9 mouse cellular contexts compared by ENCODE assay signal in genomic region chr4:62998431-62998835, GRCm38 (mm10). TPM values are rescaled to one million over a fixed set of nuclear protein-coding genes. Genes with fewer than 3 reads are reported as not detected.
DNase-seq lines count a peak whose midpoint lies in the region; ATAC-seq lines count a peak whose summit lies in the region.
"Had no signal": no experiment of that assay in that cellular context is flagged by ENCODE, and none has a peak within 500 bp of the region (broad histone marks: within the 10 kb centered on the region; RNA-seq: fewer than 3 reads in every experiment).

No protein-coding gene starts in this region.

- DNase-seq in 3T3-L1 (ENCODE audit: low read depth, low spot score) (peak; percentile 77), adipocyte (ENCODE audit: low spot score) (peak; percentile 47)
- peak; percentile 72 for DNase-seq in mesoderm, embryonic 11.5 days (ENCODE audit: low read depth, low spot score)
- DNase-seq in layer of hippocampus, adult 9-10 months (ENCODE audit: low spot score) = no peak
- no peak for DNase-seq in c-Kit-positive CD71-positive TER-119-positive erythroid progenitor cells, embryonic 14.5 days (ENCODE audit: low spot score)
- no peak for DNase-seq in right cerebral cortex, adult 18-20 months

- H3K4me3 ChIP-seq in heart, embryonic 12.5 days = no peak overlapping the region
- H3K4me3 ChIP-seq in kidney, embryonic 16.5 days (ENCODE audit: low read length) = no peak overlapping the region

- peaks cover 9% of the 10 kb centered on the region; the same call in 1 of the 2 replicates for H3K36me3 ChIP-seq in heart, embryonic 12.5 days
- peaks cover 11% of the 10 kb centered on the region; the same call in 1 of the 2 replicates for H3K36me3 ChIP-seq in kidney, embryonic 16.5 days (ENCODE audit: insufficient read depth, low read length)

- H3K9me3 ChIP-seq in heart, embryonic 12.5 days (replicated peaks) = 0 out of 2 replicates have a peak, but pooled peaks cover 3% of the 10 kb centered on the region
- H3K9me3 ChIP-seq in kidney, embryonic 16.5 days (ENCODE audit: low read length) = peaks cover 6% of the 10 kb centered on the region; the same call in 1 of the 2 replicates

- H3K27ac ChIP-seq in heart, embryonic 12.5 days (ENCODE audit: poor library complexity, severe bottlenecking) = peak overlapping the region; percentile 96
- H3K27ac ChIP-seq in kidney, embryonic 16.5 days (ENCODE audit: low read length) = peak overlapping the region; percentile 84
- H3K27ac ChIP-seq: macrophage had no signal

- H3K9ac ChIP-seq in heart, embryonic 12.5 days = 0 out of 2 replicates have a peak overlapping the region, but pooled peaks have one; percentile 23
- H3K9ac ChIP-seq in kidney, embryonic 16.5 days (replicated peaks; ENCODE audit: low read length) = 0 out of 2 replicates have a peak overlapping the region, but pooled peaks have one; percentile 2

- WGBS in heart, embryonic 12.5 days = 16% methylated on average over 5 of the region's 5 CpGs
- WGBS in kidney, embryonic 16.5 days = 26% methylated on average over 5 of the region's 5 CpGs

- no peaks in the 10 kb centered on the region for H3K27me3 ChIP-seq in heart, embryonic 12.5 days (replicated peaks)
- no peaks in the 10 kb centered on the region for H3K27me3 ChIP-seq in kidney, embryonic 16.5 days (ENCODE audit: insufficient read depth, low read length)

- peaks cover 54% of the 10 kb centered on the region for H3K4me1 ChIP-seq in heart, embryonic 12.5 days (replicated peaks)
- H3K4me1 ChIP-seq in kidney, embryonic 16.5 days (ENCODE audit: insufficient read depth, low read length) = peaks cover 52% of the 10 kb centered on the region

- peak overlapping the region; percentile 56 for H3K4me2 ChIP-seq in heart, embryonic 12.5 days
- no peak overlapping the region for H3K4me2 ChIP-seq in kidney, embryonic 16.5 days (replicated peaks; ENCODE audit: low read depth, low read length)

- peak; percentile 56 for ATAC-seq in heart, embryonic 12.5 days (ENCODE audit: insufficient number of reproducible peaks, low FRiP score)
- peak; percentile 66 for ATAC-seq in kidney, embryonic 16.5 days (ENCODE audit: low FRiP score, low TSS enrichment)

RNA-seq across cellular contexts. Expression of gene Zfp618, which starts 33.1 kb away (rescaled TPM):
- polyA plus RNA-seq in heart, embryonic 12.5 days (2016; fragmentation: Nextera tagmentation; extraction: Ambion mirVana) = 11.5 and 13.3 TPM in 2 replicates
- polyA plus RNA-seq in kidney, embryonic 16.5 days (2015; fragmentation: Nextera tagmentation; extraction: Ambion mirVana) = 41.2 and 51.1 TPM in 2 replicates
- polyA plus RNA-seq: macrophage had no signal

Comparison
In these comparisons a context has a peak if more than half of its experiments do, and no peak if none do; other contexts are left out.
1. DNase-seq: peak in 3T3-L1 (single experiment), adipocyte (single experiment) and mesoderm, embryonic 11.5 days (single experiment); none in layer of hippocampus, adult 9-10 months (single experiment), c-Kit-positive CD71-positive TER-119-positive erythroid progenitor cells, embryonic 14.5 days (single experiment) and right cerebral cortex, adult 18-20 months (single experiment).